Mouse (Mus musculus) ES-E14 (cell line): ENCODE measurements around the gene Cxcr1. TPM values are rescaled to one million over a fixed set of nuclear protein-coding genes. Genes with fewer than 3 reads are reported as not detected.
"Not testable (repeated sequence)": the region's sequence is repeated elsewhere in the genome, so short reads cannot be mapped to it uniquely, and the experiment has no call there.

Source experiments
- DNase-seq: peaks from one replicate; pipeline ENCODE4 v3.0.0-alpha.2; 2013; ENCODE audit warnings: low read depth, low spot score
- H3K27ac ChIP-seq: 2 replicates; pipeline ENCODE4 v1.5.1; 2012; ENCODE audit warnings: low read depth, mild to moderate bottlenecking, low read length, moderate library complexity, mixed read lengths; ENCODE audit not compliant: poor library complexity, insufficient read depth, severe bottlenecking
- H3K36me3 ChIP-seq: 2 replicates; pipeline ENCODE4 v1.6.1; 2012; ENCODE audit warnings: mild to moderate bottlenecking, low read length, moderate library complexity, mixed read lengths; ENCODE audit not compliant: control insufficient read depth, poor library complexity, insufficient read depth, severe bottlenecking
- H3K4me1 ChIP-seq, 2 experiments: fragments of 150-350 bp in 1 of 2; sonication (generic) in 1 of 2; 2 replicates each; pipeline ENCODE4 v1.6.1; 2012; ENCODE audit warnings: low read length in 2 of 2, mild to moderate bottlenecking in 1 of 2, mixed read lengths in 1 of 2; ENCODE audit not compliant: control insufficient read depth in 2 of 2, insufficient read depth in 2 of 2, poor library complexity in 1 of 2
- H3K4me3 ChIP-seq, 2 experiments: fragments of 150-350 bp in 1 of 2; sonication (generic) in 1 of 2; 2 replicates each; pipeline ENCODE4 v1.5.1; 2012; ENCODE audit warnings: low read length in 2 of 2, low read depth in 1 of 2, mild to moderate bottlenecking in 1 of 2, mixed read lengths in 1 of 2; ENCODE audit not compliant: insufficient read depth in 1 of 2, poor library complexity in 1 of 2, severe bottlenecking in 1 of 2
- H3K9ac ChIP-seq: 2 replicates; pipeline ENCODE4 v1.6.1; 2012; ENCODE audit warnings: low read depth, mild to moderate bottlenecking, low read length, mixed read lengths; ENCODE audit not compliant: poor library complexity, insufficient read depth, severe bottlenecking
- H3K9me3 ChIP-seq: fragments of 150-350 bp; sonication (generic); 2 replicates; pipeline ENCODE4 v1.6.1; 2012; ENCODE audit warnings: low read depth, mild to moderate bottlenecking, low read length; ENCODE audit not compliant: control insufficient read depth, insufficient read depth
- CHD2 ChIP-seq: IDR thresholded peaks from 2 replicates; pipeline ENCODE4 v1.6.1; 2014; ENCODE audit warnings: mild to moderate bottlenecking, low read depth, low read length, inconsistent platforms
- HCFC1 ChIP-seq: IDR thresholded peaks from 2 replicates; pipeline ENCODE4 v1.6.1; 2012; ENCODE audit warnings: low read length, inconsistent platforms, borderline replicate concordance; ENCODE audit not compliant: insufficient read depth
- MAFK ChIP-seq: IDR thresholded peaks from 2 replicates; pipeline ENCODE4 v1.6.1; 2014; ENCODE audit warnings: mild to moderate bottlenecking, low read depth, low read length, inconsistent platforms; ENCODE audit not compliant: insufficient read depth
- ZC3H11A ChIP-seq: IDR thresholded peaks from 2 replicates; pipeline ENCODE4 v1.6.1; 2012; ENCODE audit warnings: low read depth, mild to moderate bottlenecking, inconsistent platforms, low read length, borderline replicate concordance
- ZNF384 ChIP-seq: IDR thresholded peaks from 2 replicates; pipeline ENCODE4 v1.6.1; 2012; ENCODE audit warnings: low read depth, low read length, inconsistent platforms
- in situ Hi-C, 2 experiments: fragments of 600-800 bp; cut with MboI; formaldehyde crosslinking; loops; one replicate each; pipeline ENCODE4 v1.15.1; 2025; ENCODE audit warnings: low sequenced_read_pairs in 2 of 2, inconsistent platforms in 1 of 2; ENCODE audit not compliant: unreplicated experiment in 2 of 2
- total RNA-seq: library from RNA; depleted of rRNA; stranded (reverse); fragments of 300-350 nt; gene quantifications from 2 replicates; pipeline ENCODE4 v1.2.3, GENCODE M21; 2012

Gene Cxcr1
- total RNA-seq, 1 experiment, result not detected

- no peak for DNase-seq
- TF ChIP-seq ZC3H11A (no peak), HCFC1 (no peak), MAFK (no peak), ZNF384 (no peak), CHD2 (no peak)
- Histone ChIP-seq H3K4me1 (no peaks in the 10 kb centered on the region; a peak in 1 of 4 replicates), H3K36me3 (no peaks in the 10 kb centered on the region), H3K27ac (no peak overlapping the region), H3K9me3 (no peaks in the 10 kb centered on the region), H3K4me3 (no peak overlapping the region), H3K9ac (no peak overlapping the region)
- in situ Hi-C loops, result no loop called here
Measured at GRCm38 (mm10) chr1:74172722-74173121, 21.7 kb downstream of the Cxcr1 start.

- Histone ChIP-seq H3K9ac (no peak overlapping the region), H3K4me3 (no peak overlapping the region), H3K4me1 (no peaks in the 10 kb centered on the region), H3K27ac (no peak overlapping the region), H3K9me3 (no peaks in the 10 kb centered on the region), H3K36me3 (no peaks in the 10 kb centered on the region)
- TF ChIP-seq HCFC1 (no peak), ZNF384 (no peak), ZC3H11A (no peak), MAFK (no peak), CHD2 (no peak)
- in situ Hi-C loops, result no loop called here
- DNase-seq, result no peak
Measured at GRCm38 (mm10) chr1:74169721-74170120, 24.7 kb downstream of the Cxcr1 start.

- H3K4me3 ChIP-seq, result no peak overlapping the region
- no peak overlapping the region for H3K9ac ChIP-seq
- H3K9me3 ChIP-seq, result no peaks in the 10 kb centered on the region
- no peak overlapping the region for H3K27ac ChIP-seq
- no peak for DNase-seq
- TF ChIP-seq ZC3H11A (no peak), ZNF384 (no peak), CHD2 (no peak), MAFK (no peak), HCFC1 (no peak)
- in situ Hi-C loops, result no loop called here
- no peaks in the 10 kb centered on the region for H3K36me3 ChIP-seq
- H3K4me1 ChIP-seq, result no peaks in the 10 kb centered on the region
Measured at GRCm38 (mm10) chr1:74167136-74167535, 27.3 kb downstream of the Cxcr1 start.

GRCm38 (mm10) chr1:74160036-74160435 is 34.4 kb downstream of the Cxcr1 start:
- TF ChIP-seq CHD2, result no peak
- no peak for TF ChIP-seq MAFK
- no peak for TF ChIP-seq ZC3H11A
- no peak overlapping the region for H3K9ac ChIP-seq
- H3K9me3 ChIP-seq, result no peaks in the 10 kb centered on the region
- no peaks in the 10 kb centered on the region for H3K36me3 ChIP-seq
- DNase-seq, result no peak
- no peak overlapping the region for H3K4me3 ChIP-seq
- H3K4me1 ChIP-seq, result no peaks in the 10 kb centered on the region
- no peak overlapping the region for H3K27ac ChIP-seq
- in situ Hi-C loops, result no loop called here

- H3K4me3 ChIP-seq, H3K9ac ChIP-seq, DNase-seq, H3K36me3 ChIP-seq, H3K9me3 ChIP-seq, H3K4me1 ChIP-seq, H3K27ac ChIP-seq, in situ Hi-C loops: not testable (repeated sequence)
Measured at GRCm38 (mm10) chr1:74159613-74160012, 34.8 kb downstream of the Cxcr1 start.
